Mouse (Mus musculus): ENCODE results near the gene Smpd3. TPM values are rescaled to one million over a fixed set of nuclear protein-coding genes. Genes with fewer than 3 reads are reported as not detected.

Smpd3 gene
- polyA plus RNA-seq, 1 experiment from 2014 or later, result 45.2 TPM

GRCm38 (mm10) chr8:106258169-106258568 lies 79.6 kb downstream of the Smpd3 start:
- ATAC-seq (ENCODE audit: low FRiP score, low TSS enrichment), result no peak

GRCm38 (mm10) chr8:106250186-106250585 lies 87.6 kb downstream of the Smpd3 start:
- peaks cover 84% of the 10 kb centered on the region for H3K36me3 ChIP-seq (ENCODE audit: control insufficient read depth, insufficient read depth, low read length)
- WGBS, result 67% methylated on average over 4 of the region's 4 CpGs
- no peak for ATAC-seq (ENCODE audit: low FRiP score, low TSS enrichment)

More at GRCm38 (mm10) chr8:106258169-106258568, 79.6 kb downstream of the Smpd3 start:
- WGBS, result 26% methylated on average over 1 of the region's 1 CpGs
- DNase-seq, result no peak
- Histone ChIP-seq H3K4me2 (ENCODE audit: low read length) (no peak overlapping the region), H3K4me1 (ENCODE audit: control insufficient read depth, insufficient read depth, low read length) (no peaks in the 10 kb centered on the region), H3K27ac (replicated peaks; ENCODE audit: low read depth, low read length) (no peak overlapping the region), H3K27me3 (ENCODE audit: control insufficient read depth, insufficient read depth, low read length) (no peaks in the 10 kb centered on the region), H3K4me3 (replicated peaks; ENCODE audit: low read depth, low read length) (no peak overlapping the region), H3K9ac (replicated peaks; ENCODE audit: low read length) (no peak overlapping the region), H3K9me3 (ENCODE audit: control insufficient read depth, low read length) (no peaks in the 10 kb centered on the region), H3K36me3 (ENCODE audit: control insufficient read depth, insufficient read depth, low read length) (peaks cover 65% of the 10 kb centered on the region)

GRCm38 (mm10) chr8:106237106-106237505 lies 100.7 kb downstream of the Smpd3 start:
- Histone ChIP-seq H3K4me1 (ENCODE audit: control insufficient read depth, insufficient read depth, low read length) (no peaks in the 10 kb centered on the region), H3K9ac (replicated peaks; ENCODE audit: low read length) (no peak overlapping the region), H3K9me3 (ENCODE audit: control insufficient read depth, low read length) (no peaks in the 10 kb centered on the region), H3K4me3 (replicated peaks; ENCODE audit: low read depth, low read length) (no peak overlapping the region), H3K4me2 (ENCODE audit: low read length) (no peak overlapping the region), H3K27me3 (ENCODE audit: control insufficient read depth, insufficient read depth, low read length) (no peaks in the 10 kb centered on the region), H3K36me3 (ENCODE audit: control insufficient read depth, insufficient read depth, low read length) (peaks cover 60% of the 10 kb centered on the region), H3K27ac (replicated peaks; ENCODE audit: low read depth, low read length) (no peak overlapping the region)
- no peak for DNase-seq
- WGBS, result 92% methylated on average over 5 of the region's 5 CpGs
- no peak for ATAC-seq (ENCODE audit: low FRiP score, low TSS enrichment)

More at GRCm38 (mm10) chr8:106250186-106250585, 87.6 kb downstream of the Smpd3 start:
- DNase-seq, result no peak
- no peak overlapping the region for H3K9ac ChIP-seq (replicated peaks; ENCODE audit: low read length)
- no peaks in the 10 kb centered on the region for H3K27me3 ChIP-seq (ENCODE audit: control insufficient read depth, insufficient read depth, low read length)
- 0 out of 2 replicates have a peak, but pooled peaks cover 6% of the 10 kb centered on the region for H3K4me1 ChIP-seq (ENCODE audit: control insufficient read depth, insufficient read depth, low read length)
- no peak overlapping the region for H3K4me2 ChIP-seq (ENCODE audit: low read length)
- H3K27ac ChIP-seq (replicated peaks; ENCODE audit: low read depth, low read length), result peak overlapping the region; percentile 52; the same call in 1 of the 2 replicates
- no peaks in the 10 kb centered on the region for H3K9me3 ChIP-seq (ENCODE audit: control insufficient read depth, low read length)
- H3K4me3 ChIP-seq (replicated peaks; ENCODE audit: low read depth, low read length), result no peak overlapping the region

GRCm38 (mm10) chr8:106234567-106235261 lies 103.1 kb downstream of the Smpd3 start:
- H3K4me3 ChIP-seq (replicated peaks; ENCODE audit: low read depth, low read length), result no peak overlapping the region
- no peak overlapping the region for H3K9ac ChIP-seq (replicated peaks; ENCODE audit: low read length)
- H3K36me3 ChIP-seq (ENCODE audit: control insufficient read depth, insufficient read depth, low read length), result peaks cover 60% of the 10 kb centered on the region
- no peak overlapping the region for H3K27ac ChIP-seq (replicated peaks; ENCODE audit: low read depth, low read length)
- H3K9me3 ChIP-seq (ENCODE audit: control insufficient read depth, low read length), result no peaks in the 10 kb centered on the region
- H3K27me3 ChIP-seq (ENCODE audit: control insufficient read depth, insufficient read depth, low read length), result no peaks in the 10 kb centered on the region
- WGBS, result 93% methylated on average over 17 of the region's 17 CpGs
- H3K4me2 ChIP-seq (ENCODE audit: low read length), result no peak overlapping the region
- DNase-seq (no peak), ATAC-seq (ENCODE audit: low FRiP score, low TSS enrichment) (no peak)
- no peaks in the 10 kb centered on the region for H3K4me1 ChIP-seq (ENCODE audit: control insufficient read depth, insufficient read depth, low read length)

- H3K27ac ChIP-seq (replicated peaks; ENCODE audit: low read depth, low read length), result no peak overlapping the region
- H3K4me2 ChIP-seq (ENCODE audit: low read length), result no peak overlapping the region
- H3K9ac ChIP-seq (replicated peaks; ENCODE audit: low read length), result no peak overlapping the region
- 87% methylated on average over 3 of the region's 3 CpGs for WGBS
- peaks cover 61% of the 10 kb centered on the region for H3K36me3 ChIP-seq (ENCODE audit: control insufficient read depth, insufficient read depth, low read length)
- H3K4me3 ChIP-seq (replicated peaks; ENCODE audit: low read depth, low read length), result no peak overlapping the region
- H3K4me1 ChIP-seq (ENCODE audit: control insufficient read depth, insufficient read depth, low read length), result no peaks in the 10 kb centered on the region
- no peak for ATAC-seq (ENCODE audit: low FRiP score, low TSS enrichment)
- H3K9me3 ChIP-seq (ENCODE audit: control insufficient read depth, low read length), result no peaks in the 10 kb centered on the region
- no peak for DNase-seq
- H3K27me3 ChIP-seq (ENCODE audit: control insufficient read depth, insufficient read depth, low read length), result no peaks in the 10 kb centered on the region
These were observed 105.0 kb downstream of the Smpd3 start for GRCm38 (mm10) chr8:106232751-106233150.

GRCm38 (mm10) chr8:106231536-106231935 lies 106.3 kb downstream of the Smpd3 start:
- H3K4me3 ChIP-seq (replicated peaks; ENCODE audit: low read depth, low read length), result no peak overlapping the region
- H3K4me1 ChIP-seq (ENCODE audit: control insufficient read depth, insufficient read depth, low read length), result no peaks in the 10 kb centered on the region
- H3K27me3 ChIP-seq (ENCODE audit: control insufficient read depth, insufficient read depth, low read length), result no peaks in the 10 kb centered on the region
- DNase-seq, result no peak
- peaks cover 57% of the 10 kb centered on the region for H3K36me3 ChIP-seq (ENCODE audit: control insufficient read depth, insufficient read depth, low read length)
- ATAC-seq (ENCODE audit: low FRiP score, low TSS enrichment), result no peak
- no peak overlapping the region for H3K9ac ChIP-seq (replicated peaks; ENCODE audit: low read length)
- 98% methylated on average over 7 of the region's 7 CpGs for WGBS
- H3K4me2 ChIP-seq (ENCODE audit: low read length), result no peak overlapping the region
- H3K9me3 ChIP-seq (ENCODE audit: control insufficient read depth, low read length), result no peaks in the 10 kb centered on the region
- no peak overlapping the region for H3K27ac ChIP-seq (replicated peaks; ENCODE audit: low read depth, low read length)

- H3K27ac ChIP-seq (replicated peaks; ENCODE audit: low read depth, low read length), result no peak overlapping the region
- H3K4me2 ChIP-seq (ENCODE audit: low read length), result no peak overlapping the region
- no peaks in the 10 kb centered on the region for H3K27me3 ChIP-seq (ENCODE audit: control insufficient read depth, insufficient read depth, low read length)
- DNase-seq, result peak; percentile 84
- H3K9ac ChIP-seq (replicated peaks; ENCODE audit: low read length), result no peak overlapping the region
- no peak for ATAC-seq (ENCODE audit: low FRiP score, low TSS enrichment)
- WGBS, result 37% methylated on average over 9 of the region's 9 CpGs
- no peaks in the 10 kb centered on the region for H3K9me3 ChIP-seq (ENCODE audit: control insufficient read depth, low read length)
- no peak overlapping the region for H3K4me3 ChIP-seq (replicated peaks; ENCODE audit: low read depth, low read length)
- no peaks in the 10 kb centered on the region for H3K4me1 ChIP-seq (ENCODE audit: control insufficient read depth, insufficient read depth, low read length)
- peaks cover 72% of the 10 kb centered on the region for H3K36me3 ChIP-seq (ENCODE audit: control insufficient read depth, insufficient read depth, low read length)
These were observed 111.2 kb downstream of the Smpd3 start for GRCm38 (mm10) chr8:106226589-106226988.

- no peak overlapping the region for H3K9ac ChIP-seq (replicated peaks; ENCODE audit: low read length)
- 92% methylated on average over 3 of the region's 3 CpGs for WGBS
- no peak overlapping the region for H3K4me3 ChIP-seq (replicated peaks; ENCODE audit: low read depth, low read length)
- ATAC-seq (ENCODE audit: low FRiP score, low TSS enrichment), result no peak
- DNase-seq, result peak; percentile 20
- H3K27me3 ChIP-seq (ENCODE audit: control insufficient read depth, insufficient read depth, low read length), result no peaks in the 10 kb centered on the region
- peaks cover 85% of the 10 kb centered on the region for H3K36me3 ChIP-seq (ENCODE audit: control insufficient read depth, insufficient read depth, low read length)
- H3K4me1 ChIP-seq (ENCODE audit: control insufficient read depth, insufficient read depth, low read length), result no peaks in the 10 kb centered on the region
- H3K4me2 ChIP-seq (ENCODE audit: low read length), result no peak overlapping the region
- no peaks in the 10 kb centered on the region for H3K9me3 ChIP-seq (ENCODE audit: control insufficient read depth, low read length)
- no peak overlapping the region for H3K27ac ChIP-seq (replicated peaks; ENCODE audit: low read depth, low read length)
These were observed 118.2 kb downstream of the Smpd3 start for GRCm38 (mm10) chr8:106219620-106220019.

GRCm38 (mm10) chr8:106213959-106214358 lies 123.8 kb downstream of the Smpd3 start:
- H3K4me2 ChIP-seq (ENCODE audit: low read length), result no peak overlapping the region
- H3K9me3 ChIP-seq (ENCODE audit: control insufficient read depth, low read length), result no peaks in the 10 kb centered on the region
- ATAC-seq (ENCODE audit: low FRiP score, low TSS enrichment) (no peak), DNase-seq (no peak)
- H3K4me3 ChIP-seq (replicated peaks; ENCODE audit: low read depth, low read length), result no peak overlapping the region
- H3K27me3 ChIP-seq (ENCODE audit: control insufficient read depth, insufficient read depth, low read length), result no peaks in the 10 kb centered on the region
- peaks cover 15% of the 10 kb centered on the region for H3K4me1 ChIP-seq (ENCODE audit: control insufficient read depth, insufficient read depth, low read length)
- H3K9ac ChIP-seq (replicated peaks; ENCODE audit: low read length), result no peak overlapping the region
- H3K36me3 ChIP-seq (ENCODE audit: control insufficient read depth, insufficient read depth, low read length), result peaks cover 56% of the 10 kb centered on the region
- over 99% methylated on average over 3 of the region's 3 CpGs for WGBS
- no peak overlapping the region for H3K27ac ChIP-seq (replicated peaks; ENCODE audit: low read depth, low read length)

All from midbrain, embryonic 14.5 days (tissue).